28 mouse cellular contexts compared by ENCODE assay signal in the genomic region with DNA sequence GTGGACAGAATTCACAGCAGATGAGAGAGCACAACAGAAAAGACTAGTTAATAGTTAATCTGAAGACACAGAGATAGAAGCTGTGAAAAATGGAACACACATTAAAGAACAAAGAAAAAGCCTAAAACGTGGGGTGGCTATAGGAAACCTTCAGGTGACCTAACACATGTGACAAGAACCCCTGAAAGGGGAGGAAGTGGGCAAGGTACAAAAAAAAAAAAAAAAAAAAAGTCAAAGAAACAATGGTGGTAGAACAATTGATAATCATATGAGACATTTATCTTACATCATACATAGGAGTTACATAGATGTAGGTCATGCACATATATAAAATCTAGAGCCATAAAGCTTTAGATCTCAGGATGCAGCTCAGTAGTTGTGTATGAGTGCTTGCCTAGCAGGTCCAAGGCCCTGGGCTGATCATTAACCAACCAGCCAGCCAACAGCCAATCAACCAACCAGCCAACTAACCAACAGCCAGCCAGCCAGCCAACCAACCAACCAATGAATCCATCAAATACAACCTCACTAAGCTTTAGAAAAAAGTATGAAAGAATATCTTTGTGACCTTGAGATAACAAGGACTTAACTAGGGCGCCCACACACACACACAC. TPM values are rescaled to one million over a fixed set of nuclear protein-coding genes. Genes with fewer than 3 reads are reported as not detected.
A peak's percentile ranks its signal among the peaks of the same experiment; 100 is the strongest.
DNase-seq lines count a peak whose midpoint lies in the region; ATAC-seq and TF ChIP-seq lines count a peak whose summit lies in the region.
"Had no signal": no experiment of that assay in that cellular context is flagged by ENCODE, and none has a peak within 500 bp of the region (broad histone marks: within the 10 kb centered on the region; RNA-seq: fewer than 3 reads in every experiment).

No protein-coding gene starts in this region.

- H3K4me1 ChIP-seq in kidney, adult 2 months (ENCODE audit: control insufficient read depth, insufficient read depth, low read length): no peaks in the 10 kb centered on the region; the same call in 1 of the 2 replicates
- peaks cover 16% of the 10 kb centered on the region for H3K4me1 ChIP-seq in kidney, embryonic 14.5 days (ENCODE audit: control insufficient read depth, insufficient read depth, low read length)
- H3K4me1 ChIP-seq in intestine, embryonic 16.5 days (ENCODE audit: control insufficient read depth, insufficient read depth, low read length): peaks cover 9% of the 10 kb centered on the region
- H3K4me1 ChIP-seq: forebrain, embryonic 12.5 days; hindbrain, embryonic 13.5 days; midbrain, embryonic 15.5 days had no signal

- H3K9ac ChIP-seq in kidney, embryonic 14.5 days (ENCODE audit: low read depth, low read length): no peak overlapping the region
- H3K9ac ChIP-seq in intestine, embryonic 16.5 days (ENCODE audit: low read depth, low read length): no peak overlapping the region
- H3K9ac ChIP-seq: embryonic facial prominence, embryonic 13.5 days; forebrain, embryonic 12.5 days; heart, embryonic 15.5 days; hindbrain, embryonic 13.5 days; liver, embryonic 15.5 days; lung, embryonic 15.5 days; midbrain, embryonic 15.5 days had no signal

- ATAC-seq in kidney, embryonic 14.5 days (ENCODE audit: low FRiP score, low TSS enrichment): no peak
- ATAC-seq in intestine, embryonic 16.5 days: peak; percentile 57
- ATAC-seq: midbrain, embryonic 15.5 days; Patski had no signal

- H3K4me3 ChIP-seq in kidney, adult 2 months (ENCODE audit: insufficient read depth, low read depth, low read length): no peak overlapping the region
- H3K4me3 ChIP-seq in kidney, embryonic 14.5 days (ENCODE audit: low read length): no peak overlapping the region
- no peak overlapping the region for H3K4me3 ChIP-seq in intestine, embryonic 16.5 days (ENCODE audit: low read length)
- H3K4me3 ChIP-seq: embryonic facial prominence, embryonic 13.5 days; erythroblast, embryonic 14.5 days; forebrain, embryonic 12.5 days; heart, embryonic 15.5 days; hindbrain, embryonic 13.5 days; left cerebral cortex, adult 2 months; liver, embryonic 15.5 days; lung, embryonic 15.5 days; midbrain, embryonic 15.5 days; myocyte had no signal

- 57% methylated on average over 2 of the region's 2 CpGs for WGBS in kidney, adult 2 months
- 82% methylated on average over 2 of the region's 2 CpGs for WGBS in kidney, embryonic 14.5 days
- 73% methylated on average over 2 of the region's 2 CpGs for WGBS in intestine, embryonic 16.5 days

- H3K27ac ChIP-seq in kidney, adult 2 months (ENCODE audit: insufficient read depth, low read depth, low read length): no peak overlapping the region
- H3K27ac ChIP-seq in kidney, embryonic 14.5 days (ENCODE audit: low read depth, low read length): no peak overlapping the region
- no peak overlapping the region for H3K27ac ChIP-seq in intestine, embryonic 16.5 days (ENCODE audit: low read length)
- H3K27ac ChIP-seq: embryonic facial prominence, embryonic 13.5 days; forebrain, embryonic 12.5 days; heart, embryonic 15.5 days; hindbrain, embryonic 13.5 days; left cerebral cortex, adult 2 months; liver, embryonic 15.5 days; lung, embryonic 15.5 days; midbrain, embryonic 15.5 days had no signal

- H3K36me3 ChIP-seq in kidney, adult 2 months (ENCODE audit: control insufficient read depth, insufficient read depth, low read length): no peaks in the 10 kb centered on the region
- no peaks in the 10 kb centered on the region for H3K36me3 ChIP-seq in kidney, embryonic 14.5 days (ENCODE audit: control insufficient read depth, insufficient read depth, low read length)
- H3K36me3 ChIP-seq in intestine, embryonic 16.5 days (ENCODE audit: control insufficient read depth, insufficient read depth, low read length): no peaks in the 10 kb centered on the region
- H3K36me3 ChIP-seq: forebrain, embryonic 12.5 days; heart, embryonic 15.5 days; liver, embryonic 15.5 days; lung, embryonic 15.5 days; midbrain, embryonic 15.5 days had no signal

- peak; percentile 71 for DNase-seq in kidney, adult 2 months
- DNase-seq in CD4-positive, CD25-positive, alpha-beta regulatory T cell, adult 2 months (ENCODE audit: low read depth, low spot score): peak; percentile 37
- DNase-seq in kidney, postnatal 4 days: peak; percentile 54 to 69
- no peak for DNase-seq in ovary, postnatal 36 days (ENCODE audit: low spot score)
- DNase-seq in gastrocnemius, adult 18-20 months (ENCODE audit: low spot score): no peak
- DNase-seq: adrenal gland, adult 8-10 months; cerebellum, adult 2 months; cerebellum, postnatal 36 days; embryo, embryonic 11 days; heart, postnatal 36 days; lung, postnatal 4 days; right cerebral cortex, adult 18-20 months; thymus, adult 18-20 months; thymus, postnatal 36 days had no signal

- TF ChIP-seq CTCF in kidney, adult 2 months (conservative IDR thresholded peaks at IDR 0.05; ENCODE audit: insufficient read depth, insufficient read length, low read depth, low read length): no peak

- no peak for TF ChIP-seq POLR2A in kidney, adult 2 months (IDR thresholded peaks at IDR 0.05; ENCODE audit: low read depth, low read length)

- no peak overlapping the region for H3K4me2 ChIP-seq in kidney, embryonic 14.5 days (replicated peaks; ENCODE audit: low read depth, low read length)
- no peak overlapping the region for H3K4me2 ChIP-seq in intestine, embryonic 16.5 days (ENCODE audit: low read depth, low read length)
- H3K4me2 ChIP-seq: embryonic facial prominence, embryonic 13.5 days; forebrain, embryonic 12.5 days; heart, embryonic 15.5 days; hindbrain, embryonic 13.5 days; liver, embryonic 15.5 days; lung, embryonic 15.5 days; midbrain, embryonic 15.5 days had no signal

- H3K27me3 ChIP-seq in kidney, adult 2 months (replicated peaks; ENCODE audit: control insufficient read depth, insufficient read depth, low read length): no peaks in the 10 kb centered on the region
- H3K27me3 ChIP-seq in kidney, embryonic 14.5 days (ENCODE audit: control insufficient read depth, insufficient read depth, low read length): no peaks in the 10 kb centered on the region
- no peaks in the 10 kb centered on the region for H3K27me3 ChIP-seq in intestine, embryonic 16.5 days (replicated peaks; ENCODE audit: control insufficient read depth, insufficient read depth, low read length)
- H3K27me3 ChIP-seq: CH12.LX; embryonic facial prominence, embryonic 13.5 days; forebrain, embryonic 12.5 days; heart, embryonic 15.5 days; hindbrain, embryonic 13.5 days; liver, embryonic 15.5 days; lung, embryonic 15.5 days; midbrain, embryonic 15.5 days; Patski had no signal

- no peaks in the 10 kb centered on the region for H3K9me3 ChIP-seq in kidney, embryonic 14.5 days (ENCODE audit: control insufficient read depth, low read length)
- no peaks in the 10 kb centered on the region for H3K9me3 ChIP-seq in intestine, embryonic 16.5 days (ENCODE audit: control insufficient read depth, low read length)
- H3K9me3 ChIP-seq: embryonic facial prominence, embryonic 13.5 days; forebrain, embryonic 12.5 days; heart, embryonic 15.5 days; hindbrain, embryonic 13.5 days; lung, embryonic 15.5 days; midbrain, embryonic 15.5 days had no signal

RNA-seq across cellular contexts. Expression of a gene that starts 52.0 kb away (rescaled TPM):
- polyA plus RNA-seq in kidney, adult 2 months (2012; rRNA removed): 34.3 and 45.8 TPM in 2 replicates
- 22.5 and 24.3 TPM in 2 replicates for polyA plus RNA-seq in kidney, embryonic 14.5 days (2014; fragmentation: Nextera tagmentation; extraction: Ambion mirVana)
- 14.4 and 16.2 TPM in 2 replicates for polyA plus RNA-seq in intestine, embryonic 16.5 days (2015; fragmentation: Nextera tagmentation; extraction: Ambion mirVana)
- total RNA-seq in gastrocnemius, adult 18-20 months (2021): 10 to 100 TPM in 1 of 2 experiments, 1 to 10 TPM in 1; 7.4 to 10.8 TPM

Comparison
In these comparisons a context has a peak if more than half of its experiments do, and no peak if none do; other contexts are left out.
1. DNase-seq: peak in kidney, adult 2 months (single experiment), CD4-positive, CD25-positive, alpha-beta regulatory T cell, adult 2 months (single experiment) and kidney, postnatal 4 days (2 of 2); none in ovary, postnatal 36 days (single experiment) and gastrocnemius, adult 18-20 months (single experiment).